Mouse (Mus musculus): ENCODE measurements around the gene P4ha2. TPM values are rescaled to one million over a fixed set of nuclear protein-coding genes. Genes with fewer than 3 reads are reported as not detected.
A peak's percentile ranks its signal among the peaks of the same experiment; 100 is the strongest.

P4ha2 gene
- polyA plus RNA-seq, 1 experiment from 2014 or later, result 18.6 TPM

GRCm38 (mm10) chr11:54111291-54111690, 11.4 kb downstream of the P4ha2 start:
- Histone ChIP-seq H3K4me1 (ENCODE audit: control insufficient read depth, insufficient read depth, low read length) (peaks cover 13% of the 10 kb centered on the region), H3K4me3 (ENCODE audit: low read depth, low read length) (no peak overlapping the region), H3K27ac (ENCODE audit: low read depth, low read length) (no peak overlapping the region), H3K27me3 (ENCODE audit: control insufficient read depth, insufficient read depth, low read length) (no peaks in the 10 kb centered on the region), H3K36me3 (ENCODE audit: control insufficient read depth, insufficient read depth, low read length) (no peaks in the 10 kb centered on the region), H3K9ac (ENCODE audit: low read length) (no peak overlapping the region), H3K9me3 (ENCODE audit: control insufficient read depth, low read length) (no peaks in the 10 kb centered on the region), H3K4me2 (no peak overlapping the region)
- DNase-seq (ENCODE audit: low spot score, missing footprints) (no peak), ATAC-seq (ENCODE audit: low FRiP score) (no peak)
- 85% methylated on average over 7 of the region's 7 CpGs for WGBS

GRCm38 (mm10) chr11:54111976-54112741, 12.3 kb downstream of the P4ha2 start:
- DNase-seq (ENCODE audit: low spot score, missing footprints) (no peak), ATAC-seq (ENCODE audit: low FRiP score) (no peak)
- Histone ChIP-seq H3K27me3 (ENCODE audit: control insufficient read depth, insufficient read depth, low read length) (no peaks in the 10 kb centered on the region), H3K9me3 (ENCODE audit: control insufficient read depth, low read length) (no peaks in the 10 kb centered on the region), H3K27ac (ENCODE audit: low read depth, low read length) (peak overlapping the region; percentile 28; the same call in 1 of the 2 replicates), H3K36me3 (ENCODE audit: control insufficient read depth, insufficient read depth, low read length) (no peaks in the 10 kb centered on the region), H3K4me2 (peak overlapping the region; percentile 24; the same call in 1 of the 2 replicates), H3K4me3 (ENCODE audit: low read depth, low read length) (no peak overlapping the region), H3K9ac (ENCODE audit: low read length) (peak overlapping the region; percentile 35; the same call in 1 of the 2 replicates), H3K4me1 (ENCODE audit: control insufficient read depth, insufficient read depth, low read length) (peaks cover 13% of the 10 kb centered on the region)
- WGBS, result 84% methylated on average over 21 of the region's 21 CpGs

DNA sequence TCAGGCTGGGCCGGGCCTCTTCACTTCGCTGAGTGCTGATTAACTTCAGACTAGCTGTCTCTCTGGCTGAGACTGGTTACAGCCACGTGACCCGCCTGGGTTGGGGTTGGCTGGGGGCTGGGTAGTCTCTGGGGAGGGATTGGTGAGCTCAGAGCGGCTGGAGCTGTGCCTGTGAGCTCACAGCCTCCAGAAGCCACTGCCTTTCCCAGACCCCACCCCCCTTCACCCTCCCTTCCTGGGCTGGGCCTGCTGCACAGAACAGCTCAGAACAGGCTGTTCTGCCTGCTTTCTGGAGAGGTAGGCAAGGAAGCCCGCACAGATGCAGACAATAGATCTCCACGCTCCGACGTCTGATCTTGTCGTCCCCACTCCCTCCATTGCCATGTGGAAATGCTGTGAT, 13.0 kb downstream of the P4ha2 start:
- Histone ChIP-seq H3K27ac (ENCODE audit: low read depth, low read length) (peak overlapping the region; percentile 28; the same call in 1 of the 2 replicates), H3K9me3 (ENCODE audit: control insufficient read depth, low read length) (no peaks in the 10 kb centered on the region), H3K4me3 (ENCODE audit: low read depth, low read length) (no peak overlapping the region), H3K4me2 (peak overlapping the region; percentile 24; the same call in 1 of the 2 replicates), H3K9ac (ENCODE audit: low read length) (peak overlapping the region; percentile 35), H3K4me1 (ENCODE audit: control insufficient read depth, insufficient read depth, low read length) (peaks cover 13% of the 10 kb centered on the region), H3K27me3 (ENCODE audit: control insufficient read depth, insufficient read depth, low read length) (no peaks in the 10 kb centered on the region), H3K36me3 (ENCODE audit: control insufficient read depth, insufficient read depth, low read length) (no peaks in the 10 kb centered on the region)
- DNase-seq (ENCODE audit: low spot score, missing footprints) (peak; percentile 97), ATAC-seq (ENCODE audit: low FRiP score) (peak; percentile 98)
- WGBS, result under 1% methylated on average over 10 of the region's 10 CpGs

DNA sequence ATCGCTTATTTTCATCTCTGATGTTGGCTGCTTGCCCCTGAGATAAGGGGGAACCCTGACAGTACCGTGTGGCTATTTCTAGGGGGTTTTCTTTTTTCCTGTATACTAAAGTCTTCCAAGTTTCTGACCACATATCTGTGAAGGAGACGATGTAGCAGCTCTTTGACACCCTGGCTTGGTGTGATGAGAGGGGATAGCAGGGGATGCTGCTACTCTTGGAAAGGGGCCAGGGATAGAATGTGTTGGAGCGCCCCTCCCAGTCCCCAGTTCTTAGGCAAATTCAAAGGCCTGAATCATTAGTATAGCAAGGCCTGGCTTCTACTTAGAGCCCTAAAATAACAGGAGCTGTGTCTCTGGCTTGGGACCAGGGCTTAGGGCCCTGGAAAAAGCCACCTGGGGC, 13.5 kb downstream of the P4ha2 start:
- H3K4me1 ChIP-seq (ENCODE audit: control insufficient read depth, insufficient read depth, low read length), result peaks cover 13% of the 10 kb centered on the region
- H3K9ac ChIP-seq (ENCODE audit: low read length), result peak overlapping the region; percentile 35
- no peak overlapping the region for H3K4me3 ChIP-seq (ENCODE audit: low read depth, low read length)
- DNase-seq (ENCODE audit: low spot score, missing footprints) (peak; percentile 86), ATAC-seq (ENCODE audit: low FRiP score) (peak; percentile 15)
- H3K27ac ChIP-seq (ENCODE audit: low read depth, low read length), result peak overlapping the region; percentile 28; the same call in 1 of the 2 replicates
- peak overlapping the region; percentile 24; the same call in 1 of the 2 replicates for H3K4me2 ChIP-seq
- no peaks in the 10 kb centered on the region for H3K36me3 ChIP-seq (ENCODE audit: control insufficient read depth, insufficient read depth, low read length)
- 57% methylated on average over 4 of the region's 4 CpGs for WGBS
- no peaks in the 10 kb centered on the region for H3K9me3 ChIP-seq (ENCODE audit: control insufficient read depth, low read length)
- no peaks in the 10 kb centered on the region for H3K27me3 ChIP-seq (ENCODE audit: control insufficient read depth, insufficient read depth, low read length)

GRCm38 (mm10) chr11:54114746-54115145, 14.9 kb downstream of the P4ha2 start:
- Histone ChIP-seq H3K9me3 (ENCODE audit: control insufficient read depth, low read length) (no peaks in the 10 kb centered on the region), H3K4me3 (ENCODE audit: low read depth, low read length) (no peak overlapping the region), H3K27ac (ENCODE audit: low read depth, low read length) (no peak overlapping the region), H3K27me3 (ENCODE audit: control insufficient read depth, insufficient read depth, low read length) (no peaks in the 10 kb centered on the region), H3K4me2 (no peak overlapping the region), H3K4me1 (ENCODE audit: control insufficient read depth, insufficient read depth, low read length) (peaks cover 13% of the 10 kb centered on the region), H3K9ac (ENCODE audit: low read length) (no peak overlapping the region), H3K36me3 (ENCODE audit: control insufficient read depth, insufficient read depth, low read length) (no peaks in the 10 kb centered on the region)
- no peak for ATAC-seq (ENCODE audit: low FRiP score)
- DNase-seq (ENCODE audit: low spot score, missing footprints), result no peak
- 98% methylated on average over 3 of the region's 3 CpGs for WGBS

DNA sequence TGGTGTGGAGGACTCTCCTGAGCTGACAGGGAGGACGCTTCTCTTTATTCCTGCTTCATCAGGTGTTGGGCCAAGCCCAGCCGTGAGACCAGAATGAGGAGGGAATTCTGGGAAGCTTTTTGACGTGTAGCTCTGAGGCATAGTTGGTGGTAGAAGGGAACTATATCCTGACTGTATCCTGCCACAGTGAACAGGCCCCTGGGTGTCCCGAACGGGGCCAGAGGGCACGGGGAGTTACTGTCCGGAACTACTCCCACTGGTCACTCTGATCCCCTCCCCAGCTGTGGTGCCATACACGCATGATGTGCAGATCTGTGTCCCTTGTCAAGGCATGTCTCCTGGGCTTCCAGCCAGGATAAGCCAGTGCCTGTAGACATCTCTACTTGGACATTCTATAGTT, 15.4 kb downstream of the P4ha2 start:
- Histone ChIP-seq H3K4me3 (ENCODE audit: low read depth, low read length) (no peak overlapping the region), H3K27me3 (ENCODE audit: control insufficient read depth, insufficient read depth, low read length) (no peaks in the 10 kb centered on the region), H3K9me3 (ENCODE audit: control insufficient read depth, low read length) (no peaks in the 10 kb centered on the region), H3K9ac (ENCODE audit: low read length) (no peak overlapping the region), H3K4me1 (ENCODE audit: control insufficient read depth, insufficient read depth, low read length) (peaks cover 13% of the 10 kb centered on the region), H3K36me3 (ENCODE audit: control insufficient read depth, insufficient read depth, low read length) (no peaks in the 10 kb centered on the region), H3K27ac (ENCODE audit: low read depth, low read length) (no peak overlapping the region), H3K4me2 (no peak overlapping the region)
- ATAC-seq (ENCODE audit: low FRiP score) (no peak), DNase-seq (ENCODE audit: low spot score, missing footprints) (no peak)
- WGBS, result 84% methylated on average over 8 of the region's 8 CpGs

GRCm38 (mm10) chr11:54115911-54116310, 16.0 kb downstream of the P4ha2 start:
- H3K4me2 ChIP-seq, result no peak overlapping the region
- DNase-seq (ENCODE audit: low spot score, missing footprints), result no peak
- H3K27ac ChIP-seq (ENCODE audit: low read depth, low read length), result no peak overlapping the region
- no peaks in the 10 kb centered on the region for H3K9me3 ChIP-seq (ENCODE audit: control insufficient read depth, low read length)
- H3K9ac ChIP-seq (ENCODE audit: low read length), result no peak overlapping the region
- peaks cover 13% of the 10 kb centered on the region for H3K4me1 ChIP-seq (ENCODE audit: control insufficient read depth, insufficient read depth, low read length)
- no peaks in the 10 kb centered on the region for H3K36me3 ChIP-seq (ENCODE audit: control insufficient read depth, insufficient read depth, low read length)
- ATAC-seq (ENCODE audit: low FRiP score), result no peak
- WGBS, result 52% methylated on average over 3 of the region's 3 CpGs
- H3K27me3 ChIP-seq (ENCODE audit: control insufficient read depth, insufficient read depth, low read length), result no peaks in the 10 kb centered on the region
- no peak overlapping the region for H3K4me3 ChIP-seq (ENCODE audit: low read depth, low read length)

DNA sequence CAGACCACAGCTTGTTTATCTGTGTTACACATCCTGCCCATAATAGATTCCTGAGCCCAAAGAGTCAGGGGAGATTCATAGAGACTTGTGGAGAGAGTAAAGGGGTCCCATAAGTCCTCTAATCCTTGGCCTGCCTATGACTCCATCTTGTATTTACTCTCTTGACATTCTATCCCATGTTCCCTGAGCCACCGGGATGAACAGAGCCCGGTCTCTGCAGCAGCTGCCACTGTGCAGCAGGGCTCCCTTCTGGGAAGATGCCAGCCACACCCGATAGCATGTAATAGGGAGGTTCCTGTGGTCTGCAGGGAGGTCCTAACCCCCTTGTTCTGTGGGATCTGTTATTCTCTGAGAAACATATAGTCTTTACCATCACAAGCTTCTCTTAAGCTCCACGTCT, 16.5 kb downstream of the P4ha2 start:
- Histone ChIP-seq H3K9ac (ENCODE audit: low read length) (no peak overlapping the region), H3K4me2 (no peak overlapping the region), H3K4me1 (ENCODE audit: control insufficient read depth, insufficient read depth, low read length) (peaks cover 13% of the 10 kb centered on the region), H3K27me3 (ENCODE audit: control insufficient read depth, insufficient read depth, low read length) (no peaks in the 10 kb centered on the region), H3K4me3 (ENCODE audit: low read depth, low read length) (no peak overlapping the region), H3K9me3 (ENCODE audit: control insufficient read depth, low read length) (no peaks in the 10 kb centered on the region), H3K27ac (ENCODE audit: low read depth, low read length) (no peak overlapping the region), H3K36me3 (ENCODE audit: control insufficient read depth, insufficient read depth, low read length) (no peaks in the 10 kb centered on the region)
- DNase-seq (ENCODE audit: low spot score, missing footprints) (no peak), ATAC-seq (ENCODE audit: low FRiP score) (no peak)
- 88% methylated on average over 4 of the region's 4 CpGs for WGBS

- Histone ChIP-seq H3K4me1 (ENCODE audit: control insufficient read depth, insufficient read depth, low read length) (peaks cover 13% of the 10 kb centered on the region), H3K27ac (ENCODE audit: low read depth, low read length) (no peak overlapping the region), H3K4me3 (ENCODE audit: low read depth, low read length) (no peak overlapping the region), H3K9ac (ENCODE audit: low read length) (no peak overlapping the region), H3K9me3 (ENCODE audit: control insufficient read depth, low read length) (no peaks in the 10 kb centered on the region), H3K4me2 (no peak overlapping the region), H3K27me3 (ENCODE audit: control insufficient read depth, insufficient read depth, low read length) (no peaks in the 10 kb centered on the region), H3K36me3 (ENCODE audit: control insufficient read depth, insufficient read depth, low read length) (no peaks in the 10 kb centered on the region)
- WGBS, result 90% methylated on average over 10 of the region's 10 CpGs
- DNase-seq (ENCODE audit: low spot score, missing footprints) (no peak), ATAC-seq (ENCODE audit: low FRiP score) (no peak)
Observed at GRCm38 (mm10) chr11:54117096-54117495, 17.2 kb downstream of the P4ha2 start.

Data from midbrain, embryonic 11.5 days (tissue).